Mouse (Mus musculus): ENCODE results near the gene Fam50b. TPM values are rescaled to one million over a fixed set of nuclear protein-coding genes. Genes with fewer than 3 reads are reported as not detected.

Gene Fam50b
- total RNA-seq, 2 experiments from 2014 or later, result not detected

DNA sequence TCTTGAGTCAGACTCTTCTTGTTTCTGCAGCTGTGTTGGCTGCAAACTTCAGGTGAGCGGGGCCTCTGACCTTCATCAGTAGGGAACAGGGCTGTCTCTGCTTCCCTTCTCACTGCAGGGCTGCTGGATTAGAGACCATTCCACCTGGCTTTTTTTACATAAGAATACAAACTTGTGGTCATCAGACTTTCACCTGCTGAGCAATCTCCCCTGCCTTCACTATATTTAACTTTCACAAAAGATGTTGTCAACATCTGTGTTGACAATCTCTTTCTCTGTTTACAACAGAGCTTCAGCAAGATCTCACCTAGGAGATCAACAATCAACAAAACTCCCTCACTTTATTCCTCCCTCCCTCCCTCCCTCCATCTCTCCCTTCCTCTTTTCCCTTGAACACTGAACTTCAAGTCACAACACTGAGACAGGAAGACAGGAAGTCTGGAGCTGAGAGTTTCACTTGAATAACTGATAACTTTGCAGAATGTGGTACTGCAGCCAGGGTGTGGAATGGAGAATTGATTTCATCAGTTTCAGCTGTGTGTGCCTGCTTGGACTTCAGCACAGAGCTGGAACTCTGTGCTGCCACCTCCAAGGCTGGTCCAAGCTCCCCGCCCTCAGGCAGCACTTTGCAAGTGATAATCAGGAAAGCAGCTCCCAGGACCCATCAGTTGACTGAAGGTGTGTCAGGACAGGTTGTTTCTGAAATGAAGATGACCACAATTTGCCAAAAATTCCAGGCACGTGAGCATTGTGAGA is 7.3 kb downstream of the Fam50b start:
- DNase-seq (ENCODE audit: extremely low spot score in 1 of 2, low spot score in 2 of 2), result peak in 1 of 2 experiments; percentile 1
- TF ChIP-seq CTCF (IDR thresholded peaks at IDR 0.05), result no peak
- Histone ChIP-seq H3K27ac (no peak overlapping the region), H3K4me3 (no peak overlapping the region)
- intact Hi-C loops (cut with DNase I), result no loop called here

DNA sequence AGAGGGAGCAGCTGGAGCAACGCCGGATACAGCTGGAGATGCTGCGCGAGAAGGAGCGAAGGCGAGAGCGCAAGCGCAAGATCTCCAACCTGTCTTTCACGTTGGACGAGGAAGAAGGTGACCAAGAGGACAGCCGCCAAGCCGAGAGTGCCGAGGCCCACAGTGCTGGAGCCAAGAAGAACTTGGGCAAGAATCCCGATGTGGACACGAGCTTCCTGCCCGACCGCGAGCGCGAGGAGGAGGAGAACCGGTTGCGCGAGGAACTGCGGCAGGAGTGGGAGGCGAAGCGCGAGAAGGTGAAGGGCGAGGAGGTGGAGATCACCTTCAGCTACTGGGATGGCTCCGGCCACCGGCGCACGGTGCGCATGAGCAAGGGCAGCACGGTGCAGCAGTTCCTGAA is 12.2 kb downstream of the Fam50b start:
- no peak overlapping the region for H3K4me3 ChIP-seq
- no peak for TF ChIP-seq CTCF (IDR thresholded peaks at IDR 0.05)
- no peak overlapping the region for H3K27ac ChIP-seq
- intact Hi-C loops (cut with DNase I), result no loop called here
- peak in 1 of 2 experiments; percentile 7 for DNase-seq (ENCODE audit: extremely low spot score in 1 of 2, low spot score in 2 of 2)

DNA sequence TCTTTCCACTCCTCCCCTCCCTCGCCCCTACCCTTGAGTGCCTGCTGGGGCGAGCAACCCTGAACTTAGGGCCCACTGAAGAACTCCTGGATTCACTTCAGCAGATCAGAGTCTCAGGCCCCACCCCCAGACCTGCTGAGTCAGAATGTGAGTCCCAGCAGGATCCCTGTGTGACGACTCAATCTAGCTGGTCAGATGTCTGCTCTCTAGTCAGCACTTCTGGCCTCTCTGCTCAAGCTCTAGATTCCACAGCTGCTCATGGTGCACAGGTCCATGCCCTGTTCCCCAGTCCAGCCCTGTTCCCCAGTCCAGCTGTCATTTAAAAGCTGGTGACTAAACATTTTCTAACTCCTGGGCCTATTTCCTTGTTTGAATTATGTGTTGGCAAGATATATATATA is 13.9 kb downstream of the Fam50b start:
- no peak for DNase-seq (ENCODE audit: extremely low spot score in 1 of 2, low spot score in 2 of 2)
- Histone ChIP-seq H3K4me3 (no peak overlapping the region), H3K27ac (no peak overlapping the region)
- intact Hi-C loops (cut with DNase I), result no loop called here
- TF ChIP-seq CTCF (IDR thresholded peaks at IDR 0.05), result no peak

DNA sequence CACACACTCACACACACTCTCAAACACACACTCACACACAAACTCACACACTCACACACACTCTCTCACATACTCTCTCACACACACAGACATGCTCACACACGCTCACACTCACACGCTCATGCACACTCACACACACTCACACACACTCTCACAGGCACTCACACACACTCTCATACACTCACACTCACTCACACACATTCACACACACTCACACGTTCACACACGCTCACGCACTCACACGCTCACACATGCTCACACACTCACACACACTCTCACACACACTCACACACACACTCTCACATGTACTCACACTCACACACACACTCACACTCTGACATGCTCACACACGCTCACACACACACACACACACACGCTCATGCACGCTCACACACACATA is 24.6 kb downstream of the Fam50b start:
- Histone ChIP-seq H3K4me3 (no peak overlapping the region), H3K27ac (no peak overlapping the region)
- intact Hi-C loops (cut with DNase I), result no loop called here
- no peak for TF ChIP-seq CTCF (IDR thresholded peaks at IDR 0.05)
- no peak for DNase-seq (ENCODE audit: extremely low spot score in 1 of 2, low spot score in 2 of 2)

DNA sequence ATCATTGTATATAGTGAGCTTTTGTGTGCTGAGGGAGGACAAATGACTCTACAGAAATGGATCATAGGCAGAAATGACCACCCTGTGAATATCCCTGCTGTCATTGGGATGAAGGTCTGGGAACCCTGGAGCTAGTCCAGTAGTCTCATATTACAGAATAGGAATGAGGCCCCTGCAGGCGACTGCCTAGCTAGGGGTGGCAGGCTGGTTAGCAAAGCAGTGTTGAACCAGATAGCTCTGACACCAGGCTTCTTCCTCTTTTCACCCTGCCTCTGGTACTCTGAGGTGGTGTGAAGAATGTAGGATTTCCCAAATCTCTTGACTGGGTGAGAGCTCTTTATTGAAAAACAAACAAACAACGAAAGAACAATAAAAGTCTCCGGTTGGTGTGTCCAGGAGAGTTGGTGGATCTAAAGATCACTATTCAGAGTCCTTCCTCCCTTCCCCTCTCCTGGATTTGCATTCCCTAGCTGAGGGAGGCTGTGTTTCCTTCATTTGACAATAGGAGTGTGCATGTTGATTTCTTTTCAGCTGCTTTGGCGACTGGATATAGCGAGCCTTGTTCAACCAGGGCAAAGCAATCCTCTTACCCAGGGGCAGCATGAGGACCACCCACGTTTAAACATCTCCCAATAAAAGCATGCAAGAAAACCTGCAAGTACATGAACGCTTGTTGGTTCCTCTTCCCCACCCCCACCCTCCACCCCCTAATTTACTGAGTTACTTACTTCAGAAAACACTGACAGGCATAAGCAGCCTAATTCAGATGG is 26.1 kb downstream of the Fam50b start:
- Histone ChIP-seq H3K27ac (no peak overlapping the region), H3K4me3 (no peak overlapping the region)
- intact Hi-C loops (cut with DNase I), result loop anchor here (5.0 kb wide), 1 partner anchor 33 kb away; no protein-coding TSS in a partner anchor
- DNase-seq (ENCODE audit: extremely low spot score in 1 of 2, low spot score in 2 of 2), result no peak
- TF ChIP-seq CTCF (IDR thresholded peaks at IDR 0.05), result no peak

DNA sequence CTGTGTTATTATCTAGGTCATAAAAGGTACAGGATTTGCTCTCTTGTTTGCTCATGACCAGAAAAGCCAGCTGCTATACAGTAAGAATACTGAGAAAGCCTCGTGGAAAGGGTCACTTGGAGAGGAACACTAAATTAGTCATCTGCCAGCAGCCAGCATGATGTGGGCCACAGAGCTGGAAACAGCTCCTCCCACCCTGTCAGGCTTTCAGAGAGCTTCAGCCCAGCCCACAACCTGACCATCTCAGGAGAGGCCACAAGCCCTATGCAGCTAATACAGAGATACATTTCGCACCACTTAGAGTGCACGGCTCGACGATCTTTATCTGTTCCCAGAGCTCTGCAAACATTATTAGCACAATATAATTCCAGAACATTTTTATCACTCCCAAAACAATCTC is 27.5 kb downstream of the Fam50b start:
- no peak for TF ChIP-seq CTCF (IDR thresholded peaks at IDR 0.05)
- Histone ChIP-seq H3K27ac (no peak overlapping the region), H3K4me3 (no peak overlapping the region)
- DNase-seq (ENCODE audit: extremely low spot score in 1 of 2, low spot score in 2 of 2), result no peak
- intact Hi-C loops (cut with DNase I), result loop anchor here (5.0 kb wide), 1 partner anchor 35 kb away; no protein-coding TSS in a partner anchor

DNA sequence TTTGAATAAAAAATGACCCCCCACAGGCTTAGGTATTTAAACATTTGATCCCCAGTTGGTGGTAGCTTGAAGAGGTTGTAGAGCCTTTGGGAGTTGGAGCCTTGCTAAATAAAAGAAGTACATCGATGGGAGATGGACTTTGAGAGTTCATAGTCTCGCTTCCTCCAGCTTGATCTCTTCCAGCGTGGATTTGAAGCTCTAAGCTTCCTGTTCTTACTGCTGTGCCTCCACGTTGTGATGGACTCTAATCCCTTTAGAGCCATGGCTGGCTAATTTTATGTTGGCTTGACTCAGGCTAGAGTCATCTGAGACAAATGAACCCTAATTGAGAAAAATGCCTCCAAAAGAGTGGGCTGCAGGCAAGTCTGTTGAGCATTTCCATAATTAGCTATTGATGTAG is 28.2 kb downstream of the Fam50b start:
- Histone ChIP-seq H3K27ac (no peak overlapping the region), H3K4me3 (no peak overlapping the region)
- DNase-seq (ENCODE audit: extremely low spot score in 1 of 2, low spot score in 2 of 2), result no peak
- TF ChIP-seq CTCF (IDR thresholded peaks at IDR 0.05), result no peak
- intact Hi-C loops (cut with DNase I), result loop anchor here (5.0 kb wide), 1 partner anchor 36 kb away; no protein-coding TSS in a partner anchor

DNA sequence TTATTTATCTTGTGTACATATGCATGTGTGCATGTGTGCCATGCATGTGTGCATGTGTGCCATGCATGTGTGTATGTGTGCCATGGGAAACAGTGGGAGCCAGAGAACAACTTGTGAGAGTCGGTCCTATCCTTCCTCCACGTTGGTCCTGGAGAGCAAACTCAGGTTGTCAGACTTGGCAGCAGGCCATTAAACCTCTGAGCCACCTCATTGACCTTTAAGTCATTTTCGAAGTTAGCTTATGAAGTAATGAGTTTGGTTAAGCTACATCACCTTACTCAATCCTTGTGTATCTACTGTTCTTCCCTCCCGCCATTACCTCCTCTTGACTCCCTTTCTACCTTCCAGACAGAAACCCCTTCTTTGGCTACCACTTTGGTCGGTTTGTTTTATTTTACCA is 30.6 kb downstream of the Fam50b start:
- H3K27ac ChIP-seq, result no peak overlapping the region
- intact Hi-C loops (cut with DNase I), result no loop called here
- TF ChIP-seq CTCF (IDR thresholded peaks at IDR 0.05), result no peak
- no peak for DNase-seq (ENCODE audit: extremely low spot score in 1 of 2, low spot score in 2 of 2)
- H3K4me3 ChIP-seq, result no peak overlapping the region

DNA sequence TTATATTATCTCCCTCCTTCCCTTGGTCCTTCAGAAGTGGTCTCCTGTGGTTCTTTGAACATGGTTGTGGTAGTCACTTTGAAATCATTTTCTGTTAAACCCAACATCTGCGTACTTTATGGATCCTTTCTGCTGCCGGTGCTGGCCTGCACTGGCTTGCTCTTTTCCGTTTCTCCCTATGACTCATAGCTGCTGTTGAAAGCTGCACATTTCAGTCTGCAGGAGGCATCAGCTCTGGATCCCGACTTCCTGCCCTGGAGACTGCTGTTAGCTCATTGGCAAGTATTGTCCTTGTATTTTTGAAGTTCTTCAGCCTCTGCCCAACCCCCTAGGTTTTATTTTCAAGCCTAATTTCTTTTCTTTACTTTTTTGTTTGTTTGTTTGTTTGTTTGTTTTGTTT is 31.9 kb downstream of the Fam50b start:
- DNase-seq (ENCODE audit: extremely low spot score in 1 of 2, low spot score in 2 of 2), result peak in 1 of 2 experiments; percentile 14
- intact Hi-C loops (cut with DNase I), result no loop called here
- no peak; the same call in 1 of the 2 replicates for TF ChIP-seq CTCF (IDR thresholded peaks at IDR 0.05)
- no peak overlapping the region for H3K4me3 ChIP-seq
- no peak overlapping the region for H3K27ac ChIP-seq

DNA sequence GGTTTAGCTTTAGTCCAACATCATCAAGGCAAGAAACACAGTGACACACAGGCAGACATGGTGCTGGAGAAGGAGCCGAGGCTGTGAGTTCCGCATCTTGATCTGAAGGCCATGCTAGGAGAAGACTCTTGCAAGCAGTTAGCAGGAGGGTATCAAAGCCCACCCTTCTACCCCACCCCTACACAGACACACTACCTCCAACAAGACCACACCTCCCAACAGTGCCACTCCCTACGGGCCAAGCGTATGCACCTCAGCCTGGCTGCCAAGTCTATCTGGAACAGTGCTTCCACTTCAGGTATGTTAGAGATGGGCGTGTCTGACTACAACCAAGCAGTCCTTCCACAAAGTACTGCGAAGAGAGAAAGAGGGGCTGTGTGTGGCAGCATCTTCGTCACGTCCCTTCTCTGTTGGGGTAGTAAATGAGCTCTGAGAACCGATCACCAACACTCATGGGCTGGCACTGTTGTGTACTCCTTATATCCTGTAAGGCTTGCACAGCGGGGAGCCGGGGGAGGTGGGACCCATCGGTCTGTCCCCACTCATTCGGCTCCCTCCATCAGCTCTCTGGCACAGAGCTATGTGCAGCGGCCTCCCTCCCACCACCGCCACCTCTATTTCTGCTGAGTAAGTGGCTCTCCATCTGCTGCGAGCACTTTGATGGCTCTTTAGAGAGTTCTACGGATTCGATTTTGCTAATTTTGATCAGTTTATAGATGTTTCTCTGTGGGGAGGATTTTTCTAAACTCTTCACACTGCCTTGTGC is 33.1 kb downstream of the Fam50b start:
- DNase-seq (ENCODE audit: extremely low spot score in 1 of 2, low spot score in 2 of 2), result peak; percentile 20 to 22
- Histone ChIP-seq H3K27ac (no peak overlapping the region), H3K4me3 (no peak overlapping the region)
- intact Hi-C loops (cut with DNase I), result no loop called here
- no peak for TF ChIP-seq CTCF (IDR thresholded peaks at IDR 0.05)

DNA sequence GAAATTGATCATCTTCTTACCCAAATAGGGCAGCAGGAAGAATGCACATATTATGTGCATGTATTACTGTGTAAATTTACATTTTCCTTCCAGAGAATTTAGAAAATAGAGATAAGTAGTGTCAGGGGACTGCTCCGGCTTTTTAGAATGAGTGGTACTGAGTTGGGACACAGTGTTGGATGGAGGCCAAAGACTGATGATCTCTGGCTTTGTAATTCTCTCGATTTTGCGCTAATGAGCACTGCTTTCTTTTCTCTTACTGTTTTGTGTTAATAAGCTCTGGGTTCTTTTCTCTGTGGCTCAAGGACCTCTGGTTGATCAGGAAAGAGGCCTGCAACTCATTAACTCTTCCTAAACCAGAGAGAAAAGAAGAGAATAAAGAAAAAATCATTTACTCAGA is 42.1 kb downstream of the Fam50b start:
- DNase-seq (ENCODE audit: extremely low spot score in 1 of 2, low spot score in 2 of 2), result no peak
- Histone ChIP-seq H3K27ac (no peak overlapping the region), H3K4me3 (no peak overlapping the region)
- TF ChIP-seq CTCF (IDR thresholded peaks at IDR 0.05), result no peak
- intact Hi-C loops (cut with DNase I), result no loop called here

Data from left cerebral cortex, adult 2 months (tissue).